Mouse (Mus musculus) small intestine, adult 2 months (tissue): ENCODE data around the gene Slc4a4. TPM values are rescaled to one million over a fixed set of nuclear protein-coding genes. Genes with fewer than 3 reads are reported as not detected.

Experiments used
- H3K27ac ChIP-seq: fragments of 200-500 bp; 2 replicates; pipeline ENCODE4 v1.5.1; 2012; ENCODE audit warnings: low read depth, low read length, control low read depth, inconsistent platforms; ENCODE audit not compliant: insufficient read depth
- H3K27me3 ChIP-seq: fragments of 200-500 bp; 2 replicates; pipeline ENCODE4 v1.6.1; 2012; ENCODE audit warnings: mild to moderate bottlenecking, moderate library complexity, low read length, inconsistent platforms; ENCODE audit not compliant: control insufficient read depth, insufficient read depth
- H3K36me3 ChIP-seq: fragments of 200-500 bp; 2 replicates; pipeline ENCODE4 v1.6.1; 2012; ENCODE audit warnings: mild to moderate bottlenecking, low read length, control low read depth, inconsistent platforms; ENCODE audit not compliant: control insufficient read depth, insufficient read depth
- H3K4me1 ChIP-seq: fragments of 200-500 bp; 2 replicates; pipeline ENCODE4 v1.6.1; 2012; ENCODE audit warnings: low read length, inconsistent platforms, mixed read lengths; ENCODE audit not compliant: control insufficient read depth, insufficient read depth, insufficient read length
- H3K4me3 ChIP-seq: fragments of 200-500 bp; 2 replicates; pipeline ENCODE4 v1.5.1; 2012; ENCODE audit warnings: low read depth, mild to moderate bottlenecking, control low read depth, inconsistent platforms, low read length, moderate library complexity
- CTCF ChIP-seq: fragments of 200-500 bp; IDR thresholded peaks from 2 replicates; pipeline ENCODE4 v1.5.1; 2012; ENCODE audit warnings: low read depth, mild to moderate bottlenecking, control low read depth, inconsistent platforms, low read length, moderate library complexity, mixed read lengths; ENCODE audit not compliant: insufficient replicate concordance, insufficient read length; ENCODE audit errors: extremely low read depth
- POLR2A ChIP-seq: fragments of 200-500 bp; IDR thresholded peaks from 2 replicates; pipeline ENCODE4 v1.6.1; 2012; ENCODE audit warnings: low read depth, mild to moderate bottlenecking, control low read depth, inconsistent platforms, low read length, moderate library complexity
- WGBS: fragments of 180-500 bp; shearing (Covaris S2); methylation state at CpG from one replicate; pipeline ENCODE4 v1.1.7; 2018; 5-methylcytosine and 5-hydroxymethylcytosine counted together
- polyA plus RNA-seq: library from polyadenylated mRNA; depleted of rRNA; stranded (reverse); fragments of >200 nt; gene quantifications from 2 replicates; pipeline ENCODE4 v1.2.3, GENCODE M21; 2012

Slc4a4 gene
- polyA plus RNA-seq, 1 experiment: 15.3 TPM

GRCm38 (mm10) chr5:89088462-89088861 is 201.8 kb downstream of the Slc4a4 start:
- Histone ChIP-seq H3K4me1 (no peaks in the 10 kb centered on the region; the same call in 1 of the 2 replicates), H3K27me3 (no peaks in the 10 kb centered on the region), H3K27ac (no peak overlapping the region), H3K36me3 (peaks cover 3% of the 10 kb centered on the region; the same call in 1 of the 2 replicates), H3K4me3 (no peak overlapping the region)
- no peak for TF ChIP-seq CTCF
- TF ChIP-seq POLR2A: no peak
- WGBS: 76% methylated on average over 11 of the region's 11 CpGs

GRCm38 (mm10) chr5:89090131-89090530 is 203.5 kb downstream of the Slc4a4 start:
- WGBS: 88% methylated on average over 3 of the region's 3 CpGs
- Histone ChIP-seq H3K4me1 (peaks cover 4% of the 10 kb centered on the region; the same call in 1 of the 2 replicates), H3K4me3 (no peak overlapping the region), H3K27ac (no peak overlapping the region), H3K36me3 (peaks cover 3% of the 10 kb centered on the region; the same call in 1 of the 2 replicates), H3K27me3 (no peaks in the 10 kb centered on the region)
- TF ChIP-seq CTCF: no peak
- no peak for TF ChIP-seq POLR2A

- TF ChIP-seq CTCF: no peak
- TF ChIP-seq POLR2A: no peak
Measured at GRCm38 (mm10) chr5:89096371-89096770, 209.8 kb downstream of the Slc4a4 start.

GRCm38 (mm10) chr5:89097291-89097690 is 210.7 kb downstream of the Slc4a4 start:
- H3K4me3 ChIP-seq: no peak overlapping the region
- WGBS: 88% methylated on average over 3 of the region's 3 CpGs
- no peaks in the 10 kb centered on the region for H3K36me3 ChIP-seq
- no peaks in the 10 kb centered on the region for H3K27me3 ChIP-seq
- TF ChIP-seq POLR2A (no peak), CTCF (no peak)
- H3K4me1 ChIP-seq: peaks cover 4% of the 10 kb centered on the region; the same call in 1 of the 2 replicates
- no peak overlapping the region for H3K27ac ChIP-seq

More at GRCm38 (mm10) chr5:89096371-89096770, 209.8 kb downstream of the Slc4a4 start:
- H3K4me1 ChIP-seq: peaks cover 4% of the 10 kb centered on the region; the same call in 1 of the 2 replicates
- no peaks in the 10 kb centered on the region for H3K36me3 ChIP-seq
- H3K27me3 ChIP-seq: no peaks in the 10 kb centered on the region
- H3K4me3 ChIP-seq: no peak overlapping the region
- no peak overlapping the region for H3K27ac ChIP-seq

- 85% methylated on average over 4 of the region's 4 CpGs for WGBS
- Histone ChIP-seq H3K4me1 (peaks cover 4% of the 10 kb centered on the region; the same call in 1 of the 2 replicates), H3K27ac (no peak overlapping the region), H3K4me3 (no peak overlapping the region), H3K36me3 (no peaks in the 10 kb centered on the region), H3K27me3 (no peaks in the 10 kb centered on the region)
- TF ChIP-seq CTCF (no peak), POLR2A (no peak)
Measured at GRCm38 (mm10) chr5:89098121-89098520, 211.5 kb downstream of the Slc4a4 start.

- WGBS: 83% methylated on average over 3 of the region's 3 CpGs
- no peaks in the 10 kb centered on the region for H3K4me1 ChIP-seq
- no peak overlapping the region for H3K27ac ChIP-seq
- TF ChIP-seq POLR2A (no peak), CTCF (no peak)
- 0 out of 2 replicates have a peak, but pooled peaks cover 1% of the 10 kb centered on the region for H3K36me3 ChIP-seq
- no peak overlapping the region for H3K4me3 ChIP-seq
- no peaks in the 10 kb centered on the region for H3K27me3 ChIP-seq
Measured at GRCm38 (mm10) chr5:89099886-89100285, 213.3 kb downstream of the Slc4a4 start.

GRCm38 (mm10) chr5:89102560-89102959 is 215.9 kb downstream of the Slc4a4 start:
- Histone ChIP-seq H3K4me3 (no peak overlapping the region), H3K36me3 (0 out of 2 replicates have a peak, but pooled peaks cover 1% of the 10 kb centered on the region), H3K27me3 (no peaks in the 10 kb centered on the region), H3K4me1 (no peaks in the 10 kb centered on the region), H3K27ac (no peak overlapping the region)
- 81% methylated on average over 4 of the region's 4 CpGs for WGBS
- no peak for TF ChIP-seq CTCF
- TF ChIP-seq POLR2A: no peak
